Comparison of ENCODE assay signal across 8 mouse cellular contexts in genomic region chr11:58224313-58224712, GRCm38 (mm10). TPM values are rescaled to one million over a fixed set of nuclear protein-coding genes. Genes with fewer than 3 reads are reported as not detected.
DNase-seq lines count a peak whose midpoint lies in the region; ATAC-seq and TF ChIP-seq lines count a peak whose summit lies in the region.

No protein-coding gene starts in this region.

- no peak overlapping the region for H3K4me3 ChIP-seq in brown adipose tissue, adult 24 weeks (ENCODE audit: insufficient read depth, low read depth, low read length)
- no peak overlapping the region for H3K4me3 ChIP-seq in small intestine, adult 2 months (ENCODE audit: low read depth, low read length)
- H3K4me3 ChIP-seq in forebrain, embryonic 11.5 days (ENCODE audit: low read depth, low read length) = no peak overlapping the region
- H3K4me3 ChIP-seq in stomach, postnatal 0 days (ENCODE audit: low read depth, low read length) = no peak overlapping the region

- 18% methylated on average over 7 of the region's 7 CpGs for WGBS in small intestine, adult 2 months
- 75% methylated on average over 7 of the region's 7 CpGs for WGBS in forebrain, embryonic 11.5 days
- WGBS in stomach, postnatal 0 days = 33% methylated on average over 7 of the region's 7 CpGs

- H3K27ac ChIP-seq in brown adipose tissue, adult 24 weeks (replicated peaks; ENCODE audit: low read depth, low read length) = 0 out of 2 replicates have a peak overlapping the region, but pooled peaks have one; percentile 42
- peak overlapping the region; percentile 8; the same call in 1 of the 2 replicates for H3K27ac ChIP-seq in small intestine, adult 2 months (ENCODE audit: insufficient read depth, low read depth, low read length)
- no peak overlapping the region for H3K27ac ChIP-seq in forebrain, embryonic 11.5 days (ENCODE audit: low read depth, low read length)
- no peak overlapping the region for H3K27ac ChIP-seq in stomach, postnatal 0 days (replicated peaks)

- no peak overlapping the region for H3K9ac ChIP-seq in forebrain, embryonic 11.5 days (ENCODE audit: low read length)
- no peak overlapping the region for H3K9ac ChIP-seq in stomach, postnatal 0 days (ENCODE audit: low read length)

- TF ChIP-seq EP300 in stomach, postnatal 0 days (optimal IDR thresholded peaks at IDR 0.05) = no peak

- no peak for TF ChIP-seq POLR2A in small intestine, adult 2 months (IDR thresholded peaks at IDR 0.05; ENCODE audit: low read depth, low read length)

- 0 out of 2 replicates have a peak, but pooled peaks cover 3% of the 10 kb centered on the region for H3K4me1 ChIP-seq in brown adipose tissue, adult 24 weeks (ENCODE audit: control insufficient read depth, insufficient read depth, insufficient read length, low read length)
- H3K4me1 ChIP-seq in small intestine, adult 2 months (ENCODE audit: control insufficient read depth, insufficient read depth, insufficient read length, low read length) = peaks cover 6% of the 10 kb centered on the region; the same call in 1 of the 2 replicates
- H3K4me1 ChIP-seq in forebrain, embryonic 11.5 days (replicated peaks; ENCODE audit: control insufficient read depth, insufficient read depth, low read length) = no peaks in the 10 kb centered on the region
- no peaks in the 10 kb centered on the region for H3K4me1 ChIP-seq in stomach, postnatal 0 days (replicated peaks; ENCODE audit: control insufficient read depth, insufficient read depth)

- no peaks in the 10 kb centered on the region for H3K27me3 ChIP-seq in small intestine, adult 2 months (ENCODE audit: control insufficient read depth, insufficient read depth, low read length)
- no peaks in the 10 kb centered on the region for H3K27me3 ChIP-seq in forebrain, embryonic 11.5 days (ENCODE audit: control insufficient read depth, insufficient read depth, low read length)
- no peaks in the 10 kb centered on the region for H3K27me3 ChIP-seq in stomach, postnatal 0 days (ENCODE audit: control insufficient read depth, insufficient read depth, low read length)

- no peak for TF ChIP-seq CTCF in small intestine, adult 2 months (IDR thresholded peaks at IDR 0.05; ENCODE audit: extremely low read depth, insufficient read length, insufficient replicate concordance, low read depth, low read length)
- no peak for TF ChIP-seq CTCF in stomach, postnatal 0 days (IDR thresholded peaks at IDR 0.05; ENCODE audit: low read depth)

- no peak for ATAC-seq in frontal cortex, adult (ENCODE audit: low TSS enrichment)
- ATAC-seq in forebrain, embryonic 11.5 days (replicated peaks; ENCODE audit: low FRiP score) = no peak
- no peak for ATAC-seq in stomach, postnatal 0 days (ENCODE audit: low FRiP score, low TSS enrichment)

- no peaks in the 10 kb centered on the region for H3K9me3 ChIP-seq in forebrain, embryonic 11.5 days (ENCODE audit: control insufficient read depth, low read length)
- H3K9me3 ChIP-seq in stomach, postnatal 0 days (ENCODE audit: control insufficient read depth, low read length) = no peaks in the 10 kb centered on the region

- peaks cover 15% of the 10 kb centered on the region for H3K36me3 ChIP-seq in small intestine, adult 2 months (ENCODE audit: control insufficient read depth, insufficient read depth, low read length)
- H3K36me3 ChIP-seq in forebrain, embryonic 11.5 days (ENCODE audit: control insufficient read depth, insufficient read depth, low read length) = no peaks in the 10 kb centered on the region
- no peaks in the 10 kb centered on the region for H3K36me3 ChIP-seq in stomach, postnatal 0 days (ENCODE audit: control insufficient read depth, insufficient read depth, low read length)

- DNase-seq in frontal cortex, postnatal 36 days (ENCODE audit: low spot score in 2 of 2) = peak; percentile 6 to 9
- DNase-seq in kidney, postnatal 36 days = peak; percentile 79 to 83
- DNase-seq in forebrain, embryonic 11.5 days (ENCODE audit: low spot score) = no peak
- DNase-seq in right cerebral cortex, postnatal 25 days = no peak
- no peak for DNase-seq in stomach, postnatal 0 days (ENCODE audit: low spot score)

- no peak overlapping the region for H3K4me2 ChIP-seq in forebrain, embryonic 11.5 days (ENCODE audit: low read depth, low read length, severe bottlenecking)
- H3K4me2 ChIP-seq in stomach, postnatal 0 days (replicated peaks; ENCODE audit: low read depth) = no peak overlapping the region

RNA-seq across cellular contexts. Expression of gene Irgm2, which starts 24.9 kb away (rescaled TPM):
- polyA plus RNA-seq in brown adipose tissue, adult 24 weeks (2012; ENCODE audit: insufficient read depth, insufficient read length, missing spikeins) = 7.5 and 7.9 TPM in 2 replicates
- 7.1 and 22.7 TPM in 2 replicates for polyA plus RNA-seq in small intestine, adult 2 months (2012; rRNA removed)
- polyA plus RNA-seq in forebrain, embryonic 11.5 days (2014; fragmentation: Nextera tagmentation; extraction: Ambion mirVana) = 0.28 and 0.47 TPM in 2 replicates
- polyA plus RNA-seq in stomach, postnatal 0 days (2015; fragmentation: Nextera tagmentation; extraction: Ambion mirVana) = 3.8 and 3.9 TPM in 2 replicates

RNA-seq across cellular contexts. Expression of gene Igtp, which starts 25.0 kb away (rescaled TPM):
- 10.2 and 13.9 TPM in 2 replicates for polyA plus RNA-seq in brown adipose tissue, adult 24 weeks (2012; ENCODE audit: insufficient read depth, insufficient read length, missing spikeins)
- 10.8 and 27.7 TPM in 2 replicates for polyA plus RNA-seq in small intestine, adult 2 months (2012; rRNA removed)
- 2.0 and 2.3 TPM in 2 replicates for polyA plus RNA-seq in forebrain, embryonic 11.5 days (2014; fragmentation: Nextera tagmentation; extraction: Ambion mirVana)
- polyA plus RNA-seq in stomach, postnatal 0 days (2015; fragmentation: Nextera tagmentation; extraction: Ambion mirVana) = 4.1 and 4.7 TPM in 2 replicates

RNA-seq across cellular contexts. Expression of gene 4930438A08Rik, which starts 50.3 kb away (rescaled TPM):
- not detected in 2 replicates for polyA plus RNA-seq in brown adipose tissue, adult 24 weeks (2012; ENCODE audit: insufficient read depth, insufficient read length, missing spikeins)
- polyA plus RNA-seq in small intestine, adult 2 months (2012; rRNA removed) = 0.28 and 0.71 TPM in 2 replicates
- polyA plus RNA-seq in forebrain, embryonic 11.5 days (2014; fragmentation: Nextera tagmentation; extraction: Ambion mirVana) = 0.08 TPM in 1 of 2 replicates, not detected in the other
- 0.49 and 0.50 TPM in 2 replicates for polyA plus RNA-seq in stomach, postnatal 0 days (2015; fragmentation: Nextera tagmentation; extraction: Ambion mirVana)

RNA-seq across cellular contexts. Expression of gene Mrpl22, which starts 52.9 kb away (rescaled TPM):
- polyA plus RNA-seq in brown adipose tissue, adult 24 weeks (2012; ENCODE audit: insufficient read depth, insufficient read length, missing spikeins) = 69.5 and 84.9 TPM in 2 replicates
- 8.3 and 13.9 TPM in 2 replicates for polyA plus RNA-seq in small intestine, adult 2 months (2012; rRNA removed)
- 119 TPM in 2 replicates for polyA plus RNA-seq in forebrain, embryonic 11.5 days (2014; fragmentation: Nextera tagmentation; extraction: Ambion mirVana)
- 96.3 and 98.6 TPM in 2 replicates for polyA plus RNA-seq in stomach, postnatal 0 days (2015; fragmentation: Nextera tagmentation; extraction: Ambion mirVana)

RNA-seq across cellular contexts. Expression of gene Gemin5, which starts 56.0 kb away (rescaled TPM):
- 3.3 and 3.4 TPM in 2 replicates for polyA plus RNA-seq in brown adipose tissue, adult 24 weeks (2012; ENCODE audit: insufficient read depth, insufficient read length, missing spikeins)
- 2.5 and 3.5 TPM in 2 replicates for polyA plus RNA-seq in small intestine, adult 2 months (2012; rRNA removed)
- 27.4 and 27.7 TPM in 2 replicates for polyA plus RNA-seq in forebrain, embryonic 11.5 days (2014; fragmentation: Nextera tagmentation; extraction: Ambion mirVana)
- 4.4 and 4.9 TPM in 2 replicates for polyA plus RNA-seq in stomach, postnatal 0 days (2015; fragmentation: Nextera tagmentation; extraction: Ambion mirVana)

Comparison
In these comparisons a context has a peak if more than half of its experiments do, and no peak if none do; other contexts are left out.
1. DNase-seq: peak in frontal cortex, postnatal 36 days (2 of 2) and kidney, postnatal 36 days (2 of 2); none in forebrain, embryonic 11.5 days (single experiment), right cerebral cortex, postnatal 25 days (single experiment) and stomach, postnatal 0 days (single experiment).
2. H3K27ac ChIP-seq: peak in brown adipose tissue, adult 24 weeks (single experiment) and small intestine, adult 2 months (single experiment); none in forebrain, embryonic 11.5 days (single experiment) and stomach, postnatal 0 days (single experiment).